Mouse (Mus musculus): ENCODE measurements around the gene Ccr6. TPM values are rescaled to one million over a fixed set of nuclear protein-coding genes. Genes with fewer than 3 reads are reported as not detected.
"Not testable (repeated sequence)": the region's sequence is repeated elsewhere in the genome, so short reads cannot be mapped to it uniquely, and the experiment has no call there.

Gene Ccr6
- polyA plus RNA-seq (2014; fragmentation: Nextera tagmentation; extraction: Ambion mirVana): not detected in 2 replicates

DNA sequence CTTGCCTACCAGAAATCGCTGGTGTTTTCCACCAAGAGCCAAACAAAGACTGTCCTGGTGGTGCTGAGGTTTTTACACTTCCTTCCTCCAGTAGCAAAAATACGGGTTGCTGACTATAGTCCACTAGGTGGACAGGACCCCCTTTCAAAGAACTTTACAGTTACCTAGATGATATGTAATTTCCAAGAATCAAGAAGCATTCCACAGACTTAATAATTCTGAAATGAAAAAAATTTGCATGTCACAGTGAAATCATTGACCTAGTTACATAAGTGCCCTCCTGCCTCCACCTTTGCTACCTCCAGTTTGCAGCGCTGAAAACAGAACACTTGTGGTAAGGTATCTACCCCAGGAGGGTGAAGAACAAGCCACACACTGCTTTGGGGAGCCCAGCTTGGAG lies at the start of gene Ccr6:
Gene Ccr6, plus strand, starts transcription at position 301 of the 400 bp plus-strand sequence.
- no peak within 1 kb of the TSS for H3K9ac ChIP-seq (ENCODE audit: low read depth, low read length)
- no peaks in the 10 kb centered on the region for H3K36me3 ChIP-seq (ENCODE audit: control insufficient read depth, insufficient read depth, low read length)
- no peaks in the 10 kb centered on the region for H3K4me1 ChIP-seq (ENCODE audit: control insufficient read depth, insufficient read depth, low read length)
- H3K9me3 ChIP-seq (replicated peaks; ENCODE audit: control insufficient read depth, low read length): no peaks in the 10 kb centered on the region
- no peak for ATAC-seq (replicated peaks; ENCODE audit: insufficient number of reproducible peaks, low FRiP score, low TSS enrichment)
- H3K27me3 ChIP-seq (ENCODE audit: control insufficient read depth, insufficient read depth, low read length): no peaks in the 10 kb centered on the region
- H3K4me2 ChIP-seq: no peak within 1 kb of the TSS
- no peak within 1 kb of the TSS for H3K4me3 ChIP-seq (ENCODE audit: low read depth, low read length)
- WGBS (ENCODE audit: insufficient replicate concordance): 71% methylated on average over 3 of the region's 3 CpGs
- no peak within 1 kb of the TSS for H3K27ac ChIP-seq (ENCODE audit: low read depth, low read length)

- Histone ChIP-seq H3K36me3 (ENCODE audit: control insufficient read depth, insufficient read depth, low read length) (peaks cover 4% of the 10 kb centered on the region; the same call in 1 of the 2 replicates), H3K4me1 (ENCODE audit: control insufficient read depth, insufficient read depth, low read length) (peaks cover 8% of the 10 kb centered on the region; the same call in 1 of the 2 replicates), H3K4me3 (ENCODE audit: low read depth, low read length) (no peak overlapping the region), H3K9ac (ENCODE audit: low read depth, low read length) (no peak overlapping the region), H3K9me3 (replicated peaks; ENCODE audit: control insufficient read depth, low read length) (no peaks in the 10 kb centered on the region), H3K4me2 (no peak overlapping the region), H3K27me3 (ENCODE audit: control insufficient read depth, insufficient read depth, low read length) (no peaks in the 10 kb centered on the region), H3K27ac (ENCODE audit: low read depth, low read length) (peak overlapping the region; percentile 29; the same call in 1 of the 2 replicates)
- ATAC-seq (replicated peaks; ENCODE audit: insufficient number of reproducible peaks, low FRiP score, low TSS enrichment): no peak
- WGBS (ENCODE audit: insufficient replicate concordance): 64% methylated on average over 8 of the region's 8 CpGs
These were observed 42.2 kb upstream of the Ccr6 start for GRCm38 (mm10) chr17:8193678-8194077.

- Histone ChIP-seq H3K27me3 (ENCODE audit: control insufficient read depth, insufficient read depth, low read length) (no peaks in the 10 kb centered on the region), H3K36me3 (ENCODE audit: control insufficient read depth, insufficient read depth, low read length) (0 out of 2 replicates have a peak, but pooled peaks cover 4% of the 10 kb centered on the region), H3K27ac (ENCODE audit: low read depth, low read length) (no peak overlapping the region), H3K9me3 (replicated peaks; ENCODE audit: control insufficient read depth, low read length) (no peaks in the 10 kb centered on the region), H3K4me1 (ENCODE audit: control insufficient read depth, insufficient read depth, low read length) (peaks cover 2% of the 10 kb centered on the region; the same call in 1 of the 2 replicates), H3K4me3 (ENCODE audit: low read depth, low read length) (no peak overlapping the region), H3K4me2 (no peak overlapping the region), H3K9ac (ENCODE audit: low read depth, low read length) (no peak overlapping the region)
- ATAC-seq (replicated peaks; ENCODE audit: insufficient number of reproducible peaks, low FRiP score, low TSS enrichment): no peak
- 90% methylated on average over 8 of the region's 8 CpGs for WGBS (ENCODE audit: insufficient replicate concordance)
These were observed 40.0 kb upstream of the Ccr6 start for GRCm38 (mm10) chr17:8195685-8196376.

GRCm38 (mm10) chr17:8197652-8198051 lies 38.2 kb upstream of the Ccr6 start:
- WGBS (ENCODE audit: insufficient replicate concordance): 67% methylated on average over 3 of the region's 3 CpGs
- no peak overlapping the region for H3K9ac ChIP-seq (ENCODE audit: low read depth, low read length)
- ATAC-seq (replicated peaks; ENCODE audit: insufficient number of reproducible peaks, low FRiP score, low TSS enrichment): no peak
- H3K4me1 ChIP-seq (ENCODE audit: control insufficient read depth, insufficient read depth, low read length): peaks cover 2% of the 10 kb centered on the region; the same call in 1 of the 2 replicates
- no peak overlapping the region for H3K4me2 ChIP-seq
- H3K27ac ChIP-seq (ENCODE audit: low read depth, low read length): no peak overlapping the region
- H3K36me3 ChIP-seq (ENCODE audit: control insufficient read depth, insufficient read depth, low read length): 0 out of 2 replicates have a peak, but pooled peaks cover 2% of the 10 kb centered on the region
- no peak overlapping the region for H3K4me3 ChIP-seq (ENCODE audit: low read depth, low read length)
- H3K9me3 ChIP-seq (replicated peaks; ENCODE audit: control insufficient read depth, low read length): no peaks in the 10 kb centered on the region
- no peaks in the 10 kb centered on the region for H3K27me3 ChIP-seq (ENCODE audit: control insufficient read depth, insufficient read depth, low read length)

DNA sequence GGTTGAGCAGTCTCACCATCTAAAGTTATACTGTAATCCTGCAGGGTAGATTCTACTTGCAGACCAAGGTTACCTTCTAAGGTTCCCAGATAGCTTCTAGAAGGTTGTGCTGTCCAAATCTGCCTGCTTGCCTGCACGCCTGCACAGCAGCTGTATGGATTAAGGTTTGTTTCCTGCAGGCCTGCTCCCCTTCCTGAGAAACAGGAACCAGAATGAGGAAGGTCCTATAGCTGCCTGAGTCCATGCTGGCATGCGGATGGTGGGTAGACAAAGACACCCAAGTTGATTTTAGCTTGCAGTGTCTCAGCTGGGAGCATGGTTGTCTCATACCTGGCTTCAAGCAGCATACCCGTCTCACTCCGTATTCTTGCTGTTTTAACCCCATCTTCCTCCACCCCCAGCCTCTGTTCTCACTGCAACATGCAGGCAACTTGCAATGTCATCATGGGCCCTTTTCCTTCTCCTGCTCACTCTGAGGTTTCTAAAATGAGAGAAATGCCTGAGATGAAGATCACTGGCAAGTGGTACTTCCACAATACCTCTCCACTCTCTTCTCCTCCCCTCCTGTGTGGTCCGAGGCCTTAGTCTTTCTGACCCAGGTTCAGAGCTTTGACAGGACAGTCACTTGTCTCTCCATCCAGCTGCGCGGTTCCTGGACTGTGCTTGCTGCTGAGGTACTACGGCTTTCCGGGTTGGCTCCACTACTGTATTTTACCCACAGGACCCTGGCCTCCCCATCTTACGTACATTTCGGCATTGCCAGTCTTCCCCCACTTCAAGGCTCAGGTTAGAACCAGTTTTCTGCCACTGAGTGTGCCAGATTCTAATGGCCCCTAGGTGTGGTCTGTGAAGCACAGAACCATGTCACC lies 36.5 kb upstream of the Ccr6 start:
- no peak overlapping the region for H3K9ac ChIP-seq (ENCODE audit: low read depth, low read length)
- H3K36me3 ChIP-seq (ENCODE audit: control insufficient read depth, insufficient read depth, low read length): 0 out of 2 replicates have a peak, but pooled peaks cover 2% of the 10 kb centered on the region
- no peak overlapping the region for H3K4me3 ChIP-seq (ENCODE audit: low read depth, low read length)
- H3K4me1 ChIP-seq (ENCODE audit: control insufficient read depth, insufficient read depth, low read length): no peaks in the 10 kb centered on the region
- H3K4me2 ChIP-seq: no peak overlapping the region
- ATAC-seq (replicated peaks; ENCODE audit: insufficient number of reproducible peaks, low FRiP score, low TSS enrichment): no peak
- no peaks in the 10 kb centered on the region for H3K9me3 ChIP-seq (replicated peaks; ENCODE audit: control insufficient read depth, low read length)
- no peak overlapping the region for H3K27ac ChIP-seq (ENCODE audit: low read depth, low read length)
- WGBS (ENCODE audit: insufficient replicate concordance): 90% methylated on average over 11 of the region's 11 CpGs
- no peaks in the 10 kb centered on the region for H3K27me3 ChIP-seq (ENCODE audit: control insufficient read depth, insufficient read depth, low read length)

DNA sequence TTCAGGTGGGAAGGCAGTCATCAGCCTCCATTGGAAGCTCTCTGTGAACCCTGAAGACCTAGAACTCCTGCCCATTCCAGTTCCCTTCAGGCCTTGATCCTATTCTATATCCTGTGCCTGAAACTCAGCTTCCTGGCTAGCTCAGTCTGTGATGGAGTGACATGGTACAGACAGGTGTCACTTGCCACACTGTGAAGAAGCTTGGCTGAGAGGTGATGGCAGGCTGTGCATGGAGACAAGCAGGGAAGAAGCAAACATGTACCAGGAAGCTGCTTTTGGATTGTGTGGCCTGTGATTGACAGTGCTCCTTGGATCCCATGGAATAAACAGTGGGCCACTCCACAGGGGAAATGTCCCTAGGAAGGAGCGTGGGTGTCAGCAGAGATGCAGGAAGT lies 35.9 kb upstream of the Ccr6 start:
- Histone ChIP-seq H3K36me3 (ENCODE audit: control insufficient read depth, insufficient read depth, low read length) (no peaks in the 10 kb centered on the region), H3K4me2 (no peak overlapping the region), H3K4me3 (ENCODE audit: low read depth, low read length) (no peak overlapping the region), H3K4me1 (ENCODE audit: control insufficient read depth, insufficient read depth, low read length) (no peaks in the 10 kb centered on the region), H3K9me3 (replicated peaks; ENCODE audit: control insufficient read depth, low read length) (no peaks in the 10 kb centered on the region), H3K9ac (ENCODE audit: low read depth, low read length) (no peak overlapping the region), H3K27ac (ENCODE audit: low read depth, low read length) (no peak overlapping the region), H3K27me3 (ENCODE audit: control insufficient read depth, insufficient read depth, low read length) (no peaks in the 10 kb centered on the region)
- WGBS (ENCODE audit: insufficient replicate concordance): 79% methylated on average over 1 of the region's 1 CpGs
- no peak for ATAC-seq (replicated peaks; ENCODE audit: insufficient number of reproducible peaks, low FRiP score, low TSS enrichment)

DNA sequence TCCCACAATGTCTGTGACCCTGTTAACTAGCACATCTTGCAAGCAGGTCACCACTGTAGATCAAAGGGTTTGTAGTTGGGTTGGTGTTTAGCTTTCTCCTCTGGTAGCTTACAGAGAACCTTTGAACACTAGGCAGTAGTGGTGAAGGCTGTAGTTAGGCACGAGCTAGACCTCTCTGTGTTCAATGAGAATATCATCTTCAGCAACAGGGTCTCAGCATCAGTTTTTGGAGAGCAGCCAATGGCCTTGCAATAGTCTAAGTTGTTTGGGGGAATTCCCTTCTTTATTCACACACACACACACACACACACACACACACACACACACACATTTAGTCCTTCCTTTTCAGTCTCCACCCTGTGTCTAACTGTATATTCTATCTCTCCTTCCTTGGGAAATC lies 32.4 kb upstream of the Ccr6 start:
- H3K27me3 ChIP-seq (ENCODE audit: control insufficient read depth, insufficient read depth, low read length): no peaks in the 10 kb centered on the region
- no peak for ATAC-seq (replicated peaks; ENCODE audit: insufficient number of reproducible peaks, low FRiP score, low TSS enrichment)

GRCm38 (mm10) chr17:8205221-8205631 lies 30.6 kb upstream of the Ccr6 start:
- H3K4me2 ChIP-seq; ATAC-seq (replicated peaks; ENCODE audit: insufficient number of reproducible peaks, low FRiP score, low TSS enrichment); H3K9me3 ChIP-seq (replicated peaks; ENCODE audit: control insufficient read depth, low read length); H3K27me3 ChIP-seq (ENCODE audit: control insufficient read depth, insufficient read depth, low read length); H3K9ac ChIP-seq (ENCODE audit: low read depth, low read length); H3K36me3 ChIP-seq (ENCODE audit: control insufficient read depth, insufficient read depth, low read length); H3K4me1 ChIP-seq (ENCODE audit: control insufficient read depth, insufficient read depth, low read length); H3K4me3 ChIP-seq (ENCODE audit: low read depth, low read length); H3K27ac ChIP-seq (ENCODE audit: low read depth, low read length): not testable (repeated sequence)
- 69% methylated on average over 1 of the region's 1 CpGs for WGBS (ENCODE audit: insufficient replicate concordance)

More for the DNA sequence above, 32.4 kb upstream of the Ccr6 start:
- Histone ChIP-seq H3K9me3 (replicated peaks; ENCODE audit: control insufficient read depth, low read length) (no peaks in the 10 kb centered on the region), H3K9ac (ENCODE audit: low read depth, low read length) (no peak overlapping the region), H3K27ac (ENCODE audit: low read depth, low read length) (no peak overlapping the region), H3K4me3 (ENCODE audit: low read depth, low read length) (no peak overlapping the region), H3K36me3 (ENCODE audit: control insufficient read depth, insufficient read depth, low read length) (no peaks in the 10 kb centered on the region), H3K4me1 (ENCODE audit: control insufficient read depth, insufficient read depth, low read length) (no peaks in the 10 kb centered on the region), H3K4me2 (no peak overlapping the region)
- 64% methylated on average over 1 of the region's 1 CpGs for WGBS (ENCODE audit: insufficient replicate concordance)
